Mouse (Mus musculus) thymus, postnatal 36 days (tissue): ENCODE results near the gene Mad1l1.

Source experiments
- DNase-seq, 2 experiments: peaks; one replicate each; pipeline ENCODE4 v3.0.0; 2022; ENCODE audit warnings: mixed read lengths in 2 of 2

Gene Mad1l1

GRCm38 (mm10) chr5:140258633-140259032 lies 62.7 kb downstream of the Mad1l1 start:
- DNase-seq = peak in 1 of 2 experiments; percentile 54

GRCm38 (mm10) chr5:140258035-140258434 lies 63.3 kb downstream of the Mad1l1 start:
- DNase-seq = peak; percentile 47 to 63

- peak in 1 of 2 experiments; percentile 43 for DNase-seq
These were observed 63.9 kb downstream of the Mad1l1 start for GRCm38 (mm10) chr5:140257439-140257838.

GRCm38 (mm10) chr5:140256685-140257084 lies 64.7 kb downstream of the Mad1l1 start:
- peak; percentile 42 to 68 for DNase-seq

GRCm38 (mm10) chr5:140255265-140255664 lies 66.1 kb downstream of the Mad1l1 start:
- DNase-seq = no peak

- no peak for DNase-seq
These were observed 66.7 kb downstream of the Mad1l1 start for GRCm38 (mm10) chr5:140254656-140255055.

- no peak for DNase-seq
These were observed 69.4 kb downstream of the Mad1l1 start for GRCm38 (mm10) chr5:140251989-140252388.

- no peak for DNase-seq
These were observed 71.0 kb downstream of the Mad1l1 start for GRCm38 (mm10) chr5:140250370-140250769.

- DNase-seq = no peak
These were observed 71.8 kb downstream of the Mad1l1 start for GRCm38 (mm10) chr5:140249359-140250062.

GRCm38 (mm10) chr5:140248101-140248500 lies 73.3 kb downstream of the Mad1l1 start:
- peak in 1 of 2 experiments; percentile 53 for DNase-seq

- no peak for DNase-seq
These were observed 81.1 kb downstream of the Mad1l1 start for GRCm38 (mm10) chr5:140240235-140240634.

- DNase-seq = no peak
These were observed 82.5 kb downstream of the Mad1l1 start for GRCm38 (mm10) chr5:140238880-140239279.

GRCm38 (mm10) chr5:140230818-140231217 lies 90.5 kb downstream of the Mad1l1 start:
- DNase-seq = no peak

- DNase-seq = no peak
These were observed 93.0 kb downstream of the Mad1l1 start for GRCm38 (mm10) chr5:140228306-140228705.

- peak in 1 of 2 experiments; percentile 57 for DNase-seq
These were observed 94.5 kb downstream of the Mad1l1 start for GRCm38 (mm10) chr5:140226871-140227270.

- no peak for DNase-seq
These were observed 95.5 kb downstream of the Mad1l1 start for GRCm38 (mm10) chr5:140225881-140226280.

- DNase-seq = no peak
These were observed 96.2 kb downstream of the Mad1l1 start for GRCm38 (mm10) chr5:140225103-140225502.

GRCm38 (mm10) chr5:140223070-140224053 lies 98.0 kb downstream of the Mad1l1 start:
- no peak for DNase-seq

GRCm38 (mm10) chr5:140221016-140221650 lies 100.2 kb downstream of the Mad1l1 start:
- DNase-seq = no peak

- peak; percentile 45 to 61 for DNase-seq
These were observed 102.1 kb downstream of the Mad1l1 start for GRCm38 (mm10) chr5:140219252-140219651.

- DNase-seq = peak; percentile 49 to 50
These were observed 103.5 kb downstream of the Mad1l1 start for GRCm38 (mm10) chr5:140217900-140218299.

GRCm38 (mm10) chr5:140217083-140217482 lies 104.3 kb downstream of the Mad1l1 start:
- DNase-seq = no peak

- peak; percentile 81 to 90 for DNase-seq
These were observed 105.8 kb downstream of the Mad1l1 start for GRCm38 (mm10) chr5:140215471-140216087.
